In genomic region chr13:56758492-56758891, GRCm38 (mm10) we compare ENCODE assay signal across 8 mouse cellular contexts. TPM values are rescaled to one million over a fixed set of nuclear protein-coding genes. Genes with fewer than 3 reads are reported as not detected.
DNase-seq lines count a peak whose midpoint lies in the region; ATAC-seq and TF ChIP-seq lines count a peak whose summit lies in the region.

No protein-coding gene starts in this region.

- TF ChIP-seq POLR2A in liver, adult 2 months (IDR thresholded peaks at IDR 0.05; ENCODE audit: extremely low read depth, insufficient read depth, low read length): no peak

- DNase-seq in midbrain, embryonic 10.5 days (ENCODE audit: low spot score): peak; percentile 83
- DNase-seq in c-Kit-positive CD71-negative TER-119-negative erythroid progenitor cells, embryonic 14.5 days (ENCODE audit: low read depth): peak; percentile 62
- DNase-seq in forebrain, postnatal 0 days: peak; percentile 59
- peak; percentile 64 for DNase-seq in liver, adult 2 months (ENCODE audit: extremely low read depth, low read depth, low spot score)
- peak; percentile 77 for DNase-seq in ovary, postnatal 14 days (ENCODE audit: low spot score)
- DNase-seq in thymus, postnatal 25 days: peak; percentile 87

- peaks cover 23% of the 10 kb centered on the region for H3K4me1 ChIP-seq in midbrain, embryonic 10.5 days
- H3K4me1 ChIP-seq in midbrain, embryonic 15.5 days: peaks cover 16% of the 10 kb centered on the region
- H3K4me1 ChIP-seq in forebrain, postnatal 0 days (ENCODE audit: insufficient read depth): no peaks in the 10 kb centered on the region
- no peaks in the 10 kb centered on the region for H3K4me1 ChIP-seq in intestine, postnatal 0 days (replicated peaks; ENCODE audit: control insufficient read depth, insufficient read depth, low read length)
- H3K4me1 ChIP-seq in liver, adult 2 months (ENCODE audit: control insufficient read depth, insufficient read depth, low read length): peaks cover 2% of the 10 kb centered on the region

- TF ChIP-seq CTCF in forebrain, postnatal 0 days (IDR thresholded peaks at IDR 0.05; ENCODE audit: low read depth): peak; percentile 80
- TF ChIP-seq CTCF in intestine, postnatal 0 days (IDR thresholded peaks at IDR 0.05; ENCODE audit: low read depth): peak; percentile 96
- peak; percentile 87 for TF ChIP-seq CTCF in liver, adult 2 months (IDR thresholded peaks at IDR 0.05; ENCODE audit: low read depth, low read length)

- peaks cover 80% of the 10 kb centered on the region for H3K27me3 ChIP-seq in midbrain, embryonic 10.5 days (ENCODE audit: low read depth, poor library complexity, severe bottlenecking)
- peaks cover 12% of the 10 kb centered on the region for H3K27me3 ChIP-seq in midbrain, embryonic 15.5 days (replicated peaks)
- H3K27me3 ChIP-seq in forebrain, postnatal 0 days (ENCODE audit: insufficient read depth, low read length): peaks cover 10% of the 10 kb centered on the region
- H3K27me3 ChIP-seq in intestine, postnatal 0 days (replicated peaks; ENCODE audit: control insufficient read depth, insufficient read depth, low read length): peaks cover 10% of the 10 kb centered on the region
- H3K27me3 ChIP-seq in liver, adult 2 months (ENCODE audit: control insufficient read depth, insufficient read depth, low read length): peaks cover 2% of the 10 kb centered on the region

- no peak overlapping the region for H3K4me2 ChIP-seq in midbrain, embryonic 15.5 days
- no peak overlapping the region for H3K4me2 ChIP-seq in forebrain, postnatal 0 days (ENCODE audit: low read depth)
- H3K4me2 ChIP-seq in intestine, postnatal 0 days (replicated peaks; ENCODE audit: low read depth): no peak overlapping the region

- H3K4me3 ChIP-seq in midbrain, embryonic 10.5 days: no peak overlapping the region
- no peak overlapping the region for H3K4me3 ChIP-seq in midbrain, embryonic 15.5 days
- H3K4me3 ChIP-seq in forebrain, postnatal 0 days (ENCODE audit: low read depth, low read length): no peak overlapping the region
- no peak overlapping the region for H3K4me3 ChIP-seq in intestine, postnatal 0 days (ENCODE audit: low read depth, low read length)
- H3K4me3 ChIP-seq in liver, adult 2 months (ENCODE audit: insufficient read depth, low read depth, low read length): no peak overlapping the region

- no peak overlapping the region for H3K27ac ChIP-seq in midbrain, embryonic 10.5 days (replicated peaks)
- H3K27ac ChIP-seq in midbrain, embryonic 15.5 days: no peak overlapping the region
- no peak overlapping the region for H3K27ac ChIP-seq in forebrain, postnatal 0 days (ENCODE audit: low read depth, low read length)
- H3K27ac ChIP-seq in intestine, postnatal 0 days (ENCODE audit: low read depth, low read length): no peak overlapping the region
- H3K27ac ChIP-seq in liver, adult 2 months (replicated peaks; ENCODE audit: insufficient read depth, low read depth, low read length): no peak overlapping the region

- H3K9me3 ChIP-seq in midbrain, embryonic 10.5 days (replicated peaks): no peaks in the 10 kb centered on the region
- H3K9me3 ChIP-seq in midbrain, embryonic 15.5 days: no peaks in the 10 kb centered on the region
- no peaks in the 10 kb centered on the region for H3K9me3 ChIP-seq in forebrain, postnatal 0 days (ENCODE audit: low read length)
- H3K9me3 ChIP-seq in intestine, postnatal 0 days (ENCODE audit: control insufficient read depth): no peaks in the 10 kb centered on the region

- ATAC-seq in midbrain, embryonic 15.5 days (replicated peaks): no peak
- no peak for ATAC-seq in forebrain, postnatal 0 days
- no peak for ATAC-seq in intestine, postnatal 0 days

- H3K36me3 ChIP-seq in midbrain, embryonic 10.5 days: no peaks in the 10 kb centered on the region
- H3K36me3 ChIP-seq in midbrain, embryonic 15.5 days (replicated peaks): no peaks in the 10 kb centered on the region
- no peaks in the 10 kb centered on the region for H3K36me3 ChIP-seq in forebrain, postnatal 0 days (ENCODE audit: insufficient read depth)
- no peaks in the 10 kb centered on the region for H3K36me3 ChIP-seq in intestine, postnatal 0 days (ENCODE audit: control insufficient read depth, insufficient read depth)
- no peaks in the 10 kb centered on the region for H3K36me3 ChIP-seq in liver, adult 2 months (ENCODE audit: control insufficient read depth, insufficient read depth, low read length)

- no peaks in the 10 kb centered on the region for H3K79me2 ChIP-seq in liver, adult 2 months (ENCODE audit: control insufficient read depth, insufficient read depth, low read length)

- H3K9ac ChIP-seq in midbrain, embryonic 15.5 days: no peak overlapping the region
- H3K9ac ChIP-seq in forebrain, postnatal 0 days: no peak overlapping the region
- no peak overlapping the region for H3K9ac ChIP-seq in intestine, postnatal 0 days (ENCODE audit: low read depth, low read length)
- no peak overlapping the region for H3K9ac ChIP-seq in liver, adult 2 months (ENCODE audit: low read depth, low read length)

- WGBS in midbrain, embryonic 10.5 days: 25% methylated on average over 6 of the region's 6 CpGs
- 33% methylated on average over 6 of the region's 6 CpGs for WGBS in midbrain, embryonic 15.5 days
- WGBS in forebrain, postnatal 0 days: 21% methylated on average over 6 of the region's 6 CpGs
- WGBS in intestine, postnatal 0 days: 37% methylated on average over 6 of the region's 6 CpGs
- 29% methylated on average over 6 of the region's 6 CpGs for WGBS in liver, adult 2 months

RNA-seq across cellular contexts. Expression of gene Gm45623, which starts 4.9 kb away (rescaled TPM):
- not detected in 2 replicates for polyA plus RNA-seq in midbrain, embryonic 10.5 days (2016; fragmentation: Nextera tagmentation; extraction: Ambion mirVana)
- polyA plus RNA-seq in midbrain, embryonic 15.5 days (2015; fragmentation: Nextera tagmentation; extraction: Ambion mirVana): 2.7 and 3.1 TPM in 2 replicates
- total RNA-seq in forebrain, postnatal 0 days (2014; rRNA removed): 8.8 and 9.8 TPM in 2 replicates
- polyA plus RNA-seq in forebrain, postnatal 0 days (2015; fragmentation: Nextera tagmentation; extraction: Ambion mirVana): 1.7 and 3.4 TPM in 2 replicates
- polyA plus RNA-seq in intestine, postnatal 0 days (2015; fragmentation: Nextera tagmentation; extraction: Ambion mirVana): 0.13 TPM in 1 of 2 replicates, not detected in the other
- not detected in 2 replicates for total RNA-seq in liver, adult 2 months (2014; rRNA removed)
- polyA plus RNA-seq in liver, adult 2 months (2012; rRNA removed): not detected in 2 replicates

RNA-seq across cellular contexts. Expression of gene Smad5, which starts 55.7 kb away (rescaled TPM):
- 30.6 and 35.9 TPM in 2 replicates for polyA plus RNA-seq in midbrain, embryonic 10.5 days (2016; fragmentation: Nextera tagmentation; extraction: Ambion mirVana)
- 20.8 and 21.2 TPM in 2 replicates for polyA plus RNA-seq in midbrain, embryonic 15.5 days (2015; fragmentation: Nextera tagmentation; extraction: Ambion mirVana)
- 45.2 and 54.6 TPM in 2 replicates for total RNA-seq in forebrain, postnatal 0 days (2014; rRNA removed)
- polyA plus RNA-seq in forebrain, postnatal 0 days (2015; fragmentation: Nextera tagmentation; extraction: Ambion mirVana): 15.7 and 17.1 TPM in 2 replicates
- polyA plus RNA-seq in intestine, postnatal 0 days (2015; fragmentation: Nextera tagmentation; extraction: Ambion mirVana): 8.5 and 11.9 TPM in 2 replicates
- total RNA-seq in liver, adult 2 months (2014; rRNA removed): 13.1 and 15.2 TPM in 2 replicates
- polyA plus RNA-seq in liver, adult 2 months (2012; rRNA removed): 8.9 and 10.0 TPM in 2 replicates
